Mouse (Mus musculus): Measurements from ENCODE around the gene Lst1.

The Lst1 gene

GRCm38 (mm10) chr17:35209785-35210535 is 21.7 kb upstream of the Lst1 start:
- DNase-seq (ENCODE audit: low spot score), result no peak

- no peak for DNase-seq (ENCODE audit: low spot score)
Measured at GRCm38 (mm10) chr17:35205380-35205769, 17.1 kb upstream of the Lst1 start.

GRCm38 (mm10) chr17:35204494-35205379 is 16.5 kb upstream of the Lst1 start, which contains the start of gene Lta:
Gene Lta, minus strand, starts transcription at chr17:35205351.
- DNase-seq (ENCODE audit: low spot score), result no peak

- no peak for DNase-seq (ENCODE audit: low spot score)
Measured at GRCm38 (mm10) chr17:35202442-35202841, 14.2 kb upstream of the Lst1 start.

GRCm38 (mm10) chr17:35201787-35202186 is 13.5 kb upstream of the Lst1 start, which contains the start of gene Tnf:
Gene Tnf, minus strand, starts transcription at chr17:35202007.
- DNase-seq (ENCODE audit: low spot score), result peak; percentile 28

GRCm38 (mm10) chr17:35201128-35201527 is 12.9 kb upstream of the Lst1 start:
- DNase-seq (ENCODE audit: low spot score), result no peak

- no peak for DNase-seq (ENCODE audit: low spot score)
Measured at GRCm38 (mm10) chr17:35200398-35200797, 12.2 kb upstream of the Lst1 start.

GRCm38 (mm10) chr17:35198946-35199345 is 10.7 kb upstream of the Lst1 start:
- DNase-seq (ENCODE audit: low spot score), result no peak

- DNase-seq (ENCODE audit: low spot score), result no peak
Measured at GRCm38 (mm10) chr17:35198029-35198428, 9.8 kb upstream of the Lst1 start.

GRCm38 (mm10) chr17:35197126-35197525 is 8.9 kb upstream of the Lst1 start:
- DNase-seq (ENCODE audit: low spot score), result no peak

- DNase-seq (ENCODE audit: low spot score), result no peak
Measured at GRCm38 (mm10) chr17:35196321-35196641, 8.0 kb upstream of the Lst1 start.

GRCm38 (mm10) chr17:35195631-35196320 is 7.5 kb upstream of the Lst1 start:
- peak; percentile 75 for DNase-seq (ENCODE audit: low spot score)

GRCm38 (mm10) chr17:35194844-35195630 is 6.8 kb upstream of the Lst1 start:
- no peak for DNase-seq (ENCODE audit: low spot score)

GRCm38 (mm10) chr17:35193881-35194843 is 5.9 kb upstream of the Lst1 start, which contains the start of gene Ltb:
Gene Ltb, plus strand, starts transcription at chr17:35194439.
- DNase-seq (ENCODE audit: low spot score), result no peak

- no peak for DNase-seq (ENCODE audit: low spot score)
Measured at GRCm38 (mm10) chr17:35192924-35193323, 4.7 kb upstream of the Lst1 start.

GRCm38 (mm10) chr17:35191723-35192122 is 3.5 kb upstream of the Lst1 start:
- no peak for DNase-seq (ENCODE audit: low spot score)

GRCm38 (mm10) chr17:35190096-35190495 is 1.9 kb upstream of the Lst1 start:
- no peak for DNase-seq (ENCODE audit: low spot score)

- no peak for DNase-seq (ENCODE audit: low spot score)
Measured at GRCm38 (mm10) chr17:35189186-35189585, 947 bp upstream of the Lst1 start.

- no peak for DNase-seq (ENCODE audit: low spot score)
Measured at GRCm38 (mm10) chr17:35187345-35187744, 894 bp downstream of the Lst1 start.

- DNase-seq (ENCODE audit: low spot score), result no peak
Measured at GRCm38 (mm10) chr17:35186681-35187080, 1.6 kb downstream of the Lst1 start.
